Mouse (Mus musculus) megakaryocyte, embryonic 14.5 days (primary cell): ENCODE measurements at regions not wholly inside any gene's neighbourhood (a gene's known extent, or its start where the extent isn't known, plus 50 kb on each side); places are given as distances from the start of the nearest gene placed in this dataset.

Experiments used
- H3K27me3 ChIP-seq: replicated peaks from 2 replicates; pipeline ENCODE3; 2012; ENCODE audit warnings: inconsistent platforms
- H3K36me3 ChIP-seq: replicated peaks from 2 replicates; pipeline ENCODE3; 2012; ENCODE audit warnings: low read length, inconsistent platforms, mixed read lengths
- H3K4me1 ChIP-seq: 2 replicates; pipeline ENCODE4 v1.6.1; 2012; ENCODE audit warnings: inconsistent platforms
- H3K4me3 ChIP-seq: replicated peaks from 2 replicates; pipeline ENCODE3; 2012; ENCODE audit warnings: moderate library complexity, mild to moderate bottlenecking, inconsistent platforms
- H3K9me3 ChIP-seq: 2 replicates; pipeline ENCODE4 v1.6.1; 2012; ENCODE audit warnings: inconsistent platforms
- FLI1 ChIP-seq: IDR thresholded peaks from 2 replicates; pipeline ENCODE4 v1.6.1; 2012; ENCODE audit warnings: low read length, inconsistent platforms, mixed read lengths
- GATA1 ChIP-seq: IDR thresholded peaks from 3 replicates; pipeline ENCODE4 v1.6.1; 2012; ENCODE audit warnings: mixed read lengths, low read length, inconsistent platforms, borderline replicate concordance

- H3K27me3 ChIP-seq = peaks cover 4% of the 10 kb centered on the region
- TF ChIP-seq FLI1 = no peak
- no peak for TF ChIP-seq GATA1
Measured at GRCm38 (mm10) chr10:108036486-108037109, 124.7 kb upstream of the Otogl start.

GRCm38 (mm10) chr10:108034068-108034467, 122.1 kb upstream of the Otogl start:
- TF ChIP-seq GATA1 (no peak), FLI1 (no peak)
- Histone ChIP-seq H3K36me3 (no peaks in the 10 kb centered on the region), H3K4me3 (no peak overlapping the region), H3K4me1 (peaks cover 22% of the 10 kb centered on the region), H3K9me3 (no peaks in the 10 kb centered on the region), H3K27me3 (peaks cover 2% of the 10 kb centered on the region)

More at GRCm38 (mm10) chr10:108036486-108037109, 124.7 kb upstream of the Otogl start:
- no peaks in the 10 kb centered on the region for H3K36me3 ChIP-seq
- H3K4me1 ChIP-seq = peaks cover 19% of the 10 kb centered on the region
- no peak overlapping the region for H3K4me3 ChIP-seq
- no peaks in the 10 kb centered on the region for H3K9me3 ChIP-seq

GRCm38 (mm10) chr10:108033317-108033795, 121.4 kb upstream of the Otogl start:
- H3K4me3 ChIP-seq = no peak overlapping the region
- H3K4me1 ChIP-seq = peaks cover 22% of the 10 kb centered on the region
- H3K27me3 ChIP-seq = no peaks in the 10 kb centered on the region
- H3K36me3 ChIP-seq = no peaks in the 10 kb centered on the region
- TF ChIP-seq GATA1 (no peak), FLI1 (no peak)
- H3K9me3 ChIP-seq = no peaks in the 10 kb centered on the region

GRCm38 (mm10) chr10:108027506-108027905, 115.6 kb upstream of the Otogl start:
- peaks cover 18% of the 10 kb centered on the region for H3K4me1 ChIP-seq
- H3K9me3 ChIP-seq = 0 out of 2 replicates have a peak, but pooled peaks cover 4% of the 10 kb centered on the region
- H3K36me3 ChIP-seq = no peaks in the 10 kb centered on the region
- no peak for TF ChIP-seq FLI1
- TF ChIP-seq GATA1 = no peak
- no peak overlapping the region for H3K4me3 ChIP-seq
- no peaks in the 10 kb centered on the region for H3K27me3 ChIP-seq

- Histone ChIP-seq H3K4me3 (no peak overlapping the region), H3K27me3 (no peaks in the 10 kb centered on the region), H3K9me3 (0 out of 2 replicates have a peak, but pooled peaks cover 6% of the 10 kb centered on the region), H3K4me1 (peaks cover 9% of the 10 kb centered on the region), H3K36me3 (no peaks in the 10 kb centered on the region)
- TF ChIP-seq GATA1 (no peak), FLI1 (no peak)
Measured at GRCm38 (mm10) chr10:108024227-108024626, 112.3 kb upstream of the Otogl start.

- Histone ChIP-seq H3K4me3 (no peak overlapping the region), H3K36me3 (no peaks in the 10 kb centered on the region), H3K4me1 (no peaks in the 10 kb centered on the region), H3K9me3 (peaks cover 9% of the 10 kb centered on the region; the same call in 1 of the 2 replicates), H3K27me3 (no peaks in the 10 kb centered on the region)
- TF ChIP-seq FLI1 = no peak
- no peak for TF ChIP-seq GATA1
Measured at GRCm38 (mm10) chr10:108016552-108016951, 104.6 kb upstream of the Otogl start.

GRCm38 (mm10) chr10:107994836-107995585, 83.1 kb upstream of the Otogl start:
- H3K36me3 ChIP-seq = no peaks in the 10 kb centered on the region
- H3K9me3 ChIP-seq = no peaks in the 10 kb centered on the region
- H3K4me3 ChIP-seq = no peak overlapping the region
- no peak for TF ChIP-seq GATA1
- no peak for TF ChIP-seq FLI1
- H3K4me1 ChIP-seq = peaks cover 20% of the 10 kb centered on the region
- H3K27me3 ChIP-seq = no peaks in the 10 kb centered on the region

GRCm38 (mm10) chr10:107992621-107993020, 80.7 kb upstream of the Otogl start:
- no peaks in the 10 kb centered on the region for H3K9me3 ChIP-seq
- H3K36me3 ChIP-seq = no peaks in the 10 kb centered on the region
- H3K27me3 ChIP-seq = no peaks in the 10 kb centered on the region
- peaks cover 28% of the 10 kb centered on the region for H3K4me1 ChIP-seq
- no peak overlapping the region for H3K4me3 ChIP-seq
- TF ChIP-seq GATA1 = no peak
- no peak for TF ChIP-seq FLI1

- Histone ChIP-seq H3K4me1 (peaks cover 33% of the 10 kb centered on the region), H3K27me3 (no peaks in the 10 kb centered on the region), H3K36me3 (no peaks in the 10 kb centered on the region), H3K9me3 (no peaks in the 10 kb centered on the region), H3K4me3 (no peak overlapping the region)
- TF ChIP-seq GATA1 (no peak), FLI1 (no peak)
Measured at GRCm38 (mm10) chr10:107990557-107990956, 78.6 kb upstream of the Otogl start.

- H3K36me3 ChIP-seq = no peaks in the 10 kb centered on the region
- TF ChIP-seq FLI1 (no peak), GATA1 (no peak)
- peaks cover 29% of the 10 kb centered on the region for H3K4me1 ChIP-seq
- H3K4me3 ChIP-seq = no peak overlapping the region
- no peaks in the 10 kb centered on the region for H3K9me3 ChIP-seq
- no peaks in the 10 kb centered on the region for H3K27me3 ChIP-seq
Measured at GRCm38 (mm10) chr10:107989913-107990312, 78.0 kb upstream of the Otogl start.
